In the genomic region with DNA sequence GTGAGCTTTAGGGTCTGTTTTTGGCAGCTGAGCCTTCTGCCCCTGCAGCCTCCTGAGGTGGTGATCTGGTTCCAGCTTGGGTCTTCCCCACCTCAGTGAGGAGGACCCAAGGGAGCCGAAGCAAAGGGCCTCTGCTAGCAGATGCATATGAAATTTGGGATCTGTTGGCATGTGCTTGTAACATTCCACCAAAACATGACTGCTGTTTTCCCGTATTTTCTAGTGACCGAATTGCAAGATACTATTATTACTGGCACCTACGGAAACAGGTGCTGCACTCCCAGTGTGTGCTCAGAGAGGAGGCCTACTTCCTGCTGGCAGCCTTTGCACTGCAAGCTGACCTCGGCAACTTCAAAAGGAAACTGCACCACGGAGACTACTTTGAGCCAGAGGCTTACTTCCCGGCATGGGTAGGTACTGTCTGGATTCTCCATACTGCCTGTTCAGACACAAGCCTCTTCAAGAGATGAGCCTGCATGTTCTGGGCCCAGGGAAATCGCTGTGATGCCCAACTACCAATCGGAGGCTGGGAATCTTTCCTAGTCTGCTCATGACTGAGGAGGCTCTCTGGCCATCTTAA, we compare ENCODE assay signal across 16 mouse cellular contexts. TPM values are rescaled to one million over a fixed set of nuclear protein-coding genes. Genes with fewer than 3 reads are reported as not detected.
DNase-seq lines count a peak whose midpoint lies in the region; ATAC-seq and TF ChIP-seq lines count a peak whose summit lies in the region.
"Had no signal": no experiment of that assay in that cellular context is flagged by ENCODE, and none has a peak within 500 bp of the region (broad histone marks: within the 10 kb centered on the region; RNA-seq: fewer than 3 reads in every experiment).

No protein-coding gene starts in this region.

- WGBS in hindbrain, postnatal 0 days, result 67% methylated on average over 9 of the region's 9 CpGs
- WGBS in hindbrain, embryonic 10.5 days, result 72% methylated on average over 9 of the region's 9 CpGs

- peak; percentile 57 for DNase-seq in cerebellum, adult 11-12 months
- no peak for DNase-seq in cerebellum, adult 9-10 months
- DNase-seq in hindbrain, postnatal 0 days (ENCODE audit: low spot score), result no peak
- DNase-seq in hindbrain, embryonic 10.5 days (ENCODE audit: low spot score), result no peak
- peak; percentile 7 for DNase-seq in ZHBTc4 (ENCODE audit: low read depth, low spot score)
- peak; percentile 22 for DNase-seq in naive thymus-derived CD4-positive, alpha-beta T cell, adult 2 months (ENCODE audit: low read depth)
- DNase-seq in left cerebral cortex, postnatal 4 days, result no peak
- DNase-seq: embryo, embryonic 11 days; forebrain, postnatal 0 days; layer of hippocampus, adult 9-11 months had no signal

- H3K27me3 ChIP-seq in hindbrain, postnatal 0 days (ENCODE audit: insufficient read depth, low read length), result no peaks in the 10 kb centered on the region
- H3K27me3 ChIP-seq in hindbrain, embryonic 10.5 days (ENCODE audit: insufficient read depth, poor library complexity, severe bottlenecking), result no peaks in the 10 kb centered on the region
- H3K27me3 ChIP-seq: hindbrain, embryonic 15.5 days; kidney, embryonic 15.5 days; limb, embryonic 13.5 days; midbrain, embryonic 13.5 days had no signal

- H3K4me1 ChIP-seq in hindbrain, postnatal 0 days (ENCODE audit: insufficient read depth, low read length), result peaks cover 3% of the 10 kb centered on the region; the same call in 1 of the 2 replicates
- H3K4me1 ChIP-seq in hindbrain, embryonic 10.5 days (replicated peaks), result no peaks in the 10 kb centered on the region
- H3K4me1 ChIP-seq: midbrain, embryonic 13.5 days had no signal

- 0 out of 2 replicates have a peak, but pooled peaks have one; percentile 16 for ATAC-seq in hindbrain, postnatal 0 days
- no peak for ATAC-seq in granulocyte monocyte progenitor cell, adult 5-6 weeks (replicated peaks; ENCODE audit: poor library complexity, severe bottlenecking)
- ATAC-seq: midbrain, embryonic 13.5 days had no signal

- no peak overlapping the region for H3K4me2 ChIP-seq in hindbrain, postnatal 0 days (ENCODE audit: low read depth, low read length)
- H3K4me2 ChIP-seq: hindbrain, embryonic 15.5 days; kidney, embryonic 15.5 days; limb, embryonic 13.5 days; midbrain, embryonic 13.5 days had no signal

- intact Hi-C loops in left cerebral cortex, postnatal 4 days (cut with DNase I), result no loop called here

- no peaks in the 10 kb centered on the region for H3K9me3 ChIP-seq in hindbrain, postnatal 0 days (ENCODE audit: low read length)
- H3K9me3 ChIP-seq in hindbrain, embryonic 10.5 days, result no peaks in the 10 kb centered on the region
- H3K9me3 ChIP-seq: hindbrain, embryonic 15.5 days; kidney, embryonic 15.5 days; limb, embryonic 13.5 days; midbrain, embryonic 13.5 days had no signal

- H3K36me3 ChIP-seq in hindbrain, postnatal 0 days (ENCODE audit: insufficient read depth, low read length), result peaks cover 9% of the 10 kb centered on the region; the same call in 1 of the 2 replicates
- H3K36me3 ChIP-seq in hindbrain, embryonic 10.5 days, result peaks cover 65% of the 10 kb centered on the region
- H3K36me3 ChIP-seq: hindbrain, embryonic 15.5 days had no signal

- H3K9ac ChIP-seq in hindbrain, postnatal 0 days (replicated peaks; ENCODE audit: low read length), result no peak overlapping the region
- H3K9ac ChIP-seq: forebrain, postnatal 0 days; hindbrain, embryonic 15.5 days; kidney, embryonic 15.5 days; limb, embryonic 13.5 days; midbrain, embryonic 13.5 days had no signal

- H3K4me3 ChIP-seq in hindbrain, postnatal 0 days (ENCODE audit: low read length), result no peak overlapping the region
- no peak overlapping the region for H3K4me3 ChIP-seq in hindbrain, embryonic 10.5 days
- H3K4me3 ChIP-seq: erythroblast, embryonic 14.5 days; hindbrain, embryonic 15.5 days; kidney, embryonic 15.5 days; limb, embryonic 13.5 days; midbrain, embryonic 13.5 days had no signal

- H3K27ac ChIP-seq in hindbrain, postnatal 0 days, result peak overlapping the region; percentile 62; the same call in 1 of the 2 replicates
- H3K27ac ChIP-seq in hindbrain, embryonic 10.5 days, result no peak overlapping the region
- H3K27ac ChIP-seq: hindbrain, embryonic 15.5 days; kidney, embryonic 15.5 days; limb, embryonic 13.5 days; midbrain, embryonic 13.5 days had no signal

- no peak for TF ChIP-seq CTCF in hindbrain, postnatal 0 days (IDR thresholded peaks at IDR 0.05; ENCODE audit: low read depth)

RNA-seq across cellular contexts. Expression of gene Frmd6, which starts 55.2 kb away (rescaled TPM):
- 7.0 and 7.9 TPM in 2 replicates for total RNA-seq in hindbrain, postnatal 0 days (2014; rRNA removed)
- 5.8 and 6.5 TPM in 2 replicates for polyA plus RNA-seq in hindbrain, postnatal 0 days (2015; fragmentation: Nextera tagmentation; extraction: Ambion mirVana)
- polyA plus RNA-seq in hindbrain, embryonic 10.5 days (2016; fragmentation: Nextera tagmentation; extraction: Ambion mirVana), result 16.8 and 19.5 TPM in 2 replicates
- 2.6 and 4.1 TPM in 2 replicates for total RNA-seq in granulocyte monocyte progenitor cell, adult 5-6 weeks (2014; fragmentation: Nextera tagmentation)
- 4.1 and 7.4 TPM in 2 replicates for total RNA-seq in granulocyte monocyte progenitor cell, adult 5-6 weeks (2017)
- total RNA-seq in left cerebral cortex, postnatal 4 days (2021), result 10 to 100 TPM; 21.2 to 24.6 TPM

RNA-seq across cellular contexts. Expression of gene Actr10, which starts 57.2 kb away (rescaled TPM):
- 111 and 123 TPM in 2 replicates for total RNA-seq in hindbrain, postnatal 0 days (2014; rRNA removed)
- 173 and 176 TPM in 2 replicates for polyA plus RNA-seq in hindbrain, postnatal 0 days (2015; fragmentation: Nextera tagmentation; extraction: Ambion mirVana)
- 210 and 229 TPM in 2 replicates for polyA plus RNA-seq in hindbrain, embryonic 10.5 days (2016; fragmentation: Nextera tagmentation; extraction: Ambion mirVana)
- total RNA-seq in granulocyte monocyte progenitor cell, adult 5-6 weeks (2014; fragmentation: Nextera tagmentation), result 52.2 and 73.9 TPM in 2 replicates
- total RNA-seq in granulocyte monocyte progenitor cell, adult 5-6 weeks (2017), result 65.9 and 74.6 TPM in 2 replicates
- total RNA-seq in left cerebral cortex, postnatal 4 days (2021), result 100 to 1,000 TPM; 182 to 192 TPM

Comparison
In these comparisons a context has a peak if more than half of its experiments do, and no peak if none do; other contexts are left out.
1. DNase-seq: peak in cerebellum, adult 11-12 months (single experiment), ZHBTc4 (single experiment) and naive thymus-derived CD4-positive, alpha-beta T cell, adult 2 months (single experiment); none in cerebellum, adult 9-10 months (single experiment), hindbrain, postnatal 0 days (single experiment), hindbrain, embryonic 10.5 days (single experiment) and left cerebral cortex, postnatal 4 days (single experiment).